Mouse (Mus musculus): ENCODE measurements around the gene Ndufaf3. TPM values are rescaled to one million over a fixed set of nuclear protein-coding genes. Genes with fewer than 3 reads are reported as not detected.
A peak's percentile ranks its signal among the peaks of the same experiment; 100 is the strongest.

The Ndufaf3 gene
- polyA plus RNA-seq, 1 experiment from 2014 or later: 70.4 TPM

DNA sequence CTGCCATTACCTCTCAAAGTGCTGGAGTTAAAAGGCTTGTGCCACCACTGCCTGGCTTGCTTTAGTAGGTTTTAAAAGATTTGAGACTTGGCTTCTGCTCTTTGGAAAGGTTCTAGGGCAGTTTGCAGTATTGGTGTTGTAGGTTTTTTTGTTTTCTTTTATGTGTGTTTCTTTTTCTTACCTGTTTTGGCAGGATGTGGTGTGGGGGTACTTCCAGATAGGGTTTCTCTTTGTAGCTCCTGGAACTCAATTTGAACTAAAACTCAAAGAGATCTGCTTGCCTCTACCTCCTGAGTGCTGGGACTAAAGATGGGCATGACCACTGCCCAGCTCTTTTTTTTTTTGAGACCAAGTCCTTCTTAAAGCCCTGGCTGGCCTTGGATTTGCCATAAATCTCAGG lies 26.4 kb downstream of the Ndufaf3 start:
- no peak overlapping the region for H3K4me3 ChIP-seq
- no peaks in the 10 kb centered on the region for H3K27me3 ChIP-seq
- ATAC-seq: no peak
- H3K9ac ChIP-seq: no peak overlapping the region
- no peaks in the 10 kb centered on the region for H3K9me3 ChIP-seq (replicated peaks)
- no peak overlapping the region for H3K4me2 ChIP-seq
- H3K4me1 ChIP-seq: no peaks in the 10 kb centered on the region
- peaks cover 93% of the 10 kb centered on the region for H3K36me3 ChIP-seq (ENCODE audit: poor library complexity, severe bottlenecking)
- H3K27ac ChIP-seq: no peak overlapping the region

- Histone ChIP-seq H3K27ac (no peak overlapping the region), H3K4me2 (no peak overlapping the region), H3K27me3 (no peaks in the 10 kb centered on the region), H3K4me3 (no peak overlapping the region), H3K9ac (no peak overlapping the region), H3K36me3 (ENCODE audit: poor library complexity, severe bottlenecking) (peaks cover 82% of the 10 kb centered on the region), H3K9me3 (replicated peaks) (no peaks in the 10 kb centered on the region), H3K4me1 (no peaks in the 10 kb centered on the region)
- WGBS: 98% methylated on average over 1 of the region's 1 CpGs
- no peak for ATAC-seq
Measured at GRCm38 (mm10) chr9:108531496-108531895, 35.7 kb downstream of the Ndufaf3 start.

DNA sequence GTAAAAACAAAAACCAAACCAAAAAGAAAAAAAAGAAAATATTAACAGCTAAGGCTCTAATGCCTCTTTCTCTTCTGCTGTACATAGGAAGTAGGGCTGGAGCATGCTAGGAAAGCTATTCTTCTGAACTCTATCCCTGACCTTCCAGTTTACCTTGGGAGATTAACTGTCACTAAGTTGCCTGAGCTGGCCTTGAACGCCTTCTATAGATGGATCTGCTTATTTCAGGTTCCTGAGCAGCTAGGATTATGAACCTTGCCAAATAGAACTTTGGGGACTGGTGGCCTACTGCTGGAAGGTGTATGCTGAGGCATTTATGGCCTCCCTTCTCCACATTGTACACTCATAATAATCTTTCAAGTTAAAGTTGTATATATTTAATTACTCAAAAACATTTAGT lies 36.3 kb downstream of the Ndufaf3 start:
- ATAC-seq: no peak

GRCm38 (mm10) chr9:108525400-108525799 lies 41.8 kb downstream of the Ndufaf3 start:
- peaks cover 30% of the 10 kb centered on the region for H3K36me3 ChIP-seq (ENCODE audit: poor library complexity, severe bottlenecking)
- H3K4me2 ChIP-seq: no peak overlapping the region
- H3K27me3 ChIP-seq: no peaks in the 10 kb centered on the region
- H3K9me3 ChIP-seq (replicated peaks): no peaks in the 10 kb centered on the region
- no peak overlapping the region for H3K27ac ChIP-seq
- peaks cover 12% of the 10 kb centered on the region for H3K4me1 ChIP-seq
- no peak for ATAC-seq
- H3K9ac ChIP-seq: no peak overlapping the region
- WGBS: 87% methylated on average over 3 of the region's 3 CpGs
- H3K4me3 ChIP-seq: no peak overlapping the region

More for the DNA sequence above, 36.3 kb downstream of the Ndufaf3 start:
- Histone ChIP-seq H3K4me2 (no peak overlapping the region), H3K4me3 (no peak overlapping the region), H3K36me3 (ENCODE audit: poor library complexity, severe bottlenecking) (peaks cover 76% of the 10 kb centered on the region), H3K27ac (no peak overlapping the region), H3K9ac (no peak overlapping the region), H3K27me3 (no peaks in the 10 kb centered on the region), H3K4me1 (no peaks in the 10 kb centered on the region), H3K9me3 (replicated peaks) (no peaks in the 10 kb centered on the region)
- WGBS: 88% methylated on average over 1 of the region's 1 CpGs

DNA sequence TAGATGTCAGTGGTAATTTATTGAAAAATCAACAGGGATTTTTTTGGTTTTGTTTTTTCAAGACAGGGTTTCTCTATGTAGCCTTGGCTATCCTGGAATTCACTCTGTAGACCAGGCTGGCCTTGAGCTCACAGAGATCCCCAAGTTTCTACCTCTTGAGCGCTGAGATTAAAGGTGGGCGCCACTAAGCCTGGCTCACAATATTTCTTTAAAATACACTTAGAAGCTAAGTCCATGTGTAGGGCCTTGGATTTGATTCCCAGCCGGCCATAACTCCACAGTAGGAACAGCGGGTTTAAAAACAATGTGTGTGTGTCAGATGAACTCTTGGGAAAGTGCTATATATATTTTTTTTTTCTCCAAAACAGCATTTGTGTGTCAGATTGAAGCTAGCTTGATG lies 43.9 kb downstream of the Ndufaf3 start:
- peaks cover 18% of the 10 kb centered on the region for H3K36me3 ChIP-seq (ENCODE audit: poor library complexity, severe bottlenecking)
- no peak overlapping the region for H3K27ac ChIP-seq
- H3K9me3 ChIP-seq (replicated peaks): no peaks in the 10 kb centered on the region
- H3K9ac ChIP-seq: no peak overlapping the region
- H3K4me2 ChIP-seq: no peak overlapping the region
- WGBS: 98% methylated on average over 4 of the region's 4 CpGs
- H3K27me3 ChIP-seq: no peaks in the 10 kb centered on the region
- H3K4me3 ChIP-seq: no peak overlapping the region
- H3K4me1 ChIP-seq: peaks cover 30% of the 10 kb centered on the region
- ATAC-seq: no peak

DNA sequence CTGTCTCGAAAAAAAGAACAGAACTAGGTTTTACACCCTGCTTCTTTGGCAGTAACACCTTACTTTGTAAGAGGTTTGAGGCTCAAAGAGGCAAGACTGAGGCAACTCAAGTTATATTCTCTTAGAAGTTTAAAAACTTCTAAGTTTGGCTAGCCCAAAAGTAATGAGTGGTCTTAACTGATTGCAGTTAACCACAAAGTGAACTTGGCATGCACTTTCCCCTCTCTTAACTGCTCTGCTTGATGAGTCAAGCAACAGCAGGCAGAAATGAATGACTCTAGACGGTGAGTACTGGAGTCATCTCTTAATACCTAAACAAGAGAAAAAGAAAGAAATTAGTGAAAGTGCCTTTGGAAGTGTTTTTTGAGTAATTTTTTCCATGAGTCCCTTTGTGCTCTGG lies 45.6 kb downstream of the Ndufaf3 start:
- ATAC-seq: no peak
- Histone ChIP-seq H3K4me3 (no peak overlapping the region), H3K9ac (no peak overlapping the region), H3K36me3 (ENCODE audit: poor library complexity, severe bottlenecking) (peaks cover 16% of the 10 kb centered on the region), H3K4me1 (peaks cover 33% of the 10 kb centered on the region), H3K4me2 (peak overlapping the region; percentile 18; the same call in 1 of the 2 replicates), H3K9me3 (replicated peaks) (no peaks in the 10 kb centered on the region), H3K27ac (peak overlapping the region; percentile 54; the same call in 1 of the 2 replicates), H3K27me3 (no peaks in the 10 kb centered on the region)
- 58% methylated on average over 2 of the region's 2 CpGs for WGBS

GRCm38 (mm10) chr9:108517931-108518332 lies 49.3 kb downstream of the Ndufaf3 start:
- peaks cover 41% of the 10 kb centered on the region for H3K4me1 ChIP-seq
- H3K27ac ChIP-seq: peak overlapping the region; percentile 99
- ATAC-seq: no peak
- H3K27me3 ChIP-seq: no peaks in the 10 kb centered on the region
- no peaks in the 10 kb centered on the region for H3K9me3 ChIP-seq (replicated peaks)
- WGBS: under 1% methylated on average over 13 of the region's 13 CpGs
- H3K4me2 ChIP-seq: peak overlapping the region; percentile 82
- H3K9ac ChIP-seq: peak overlapping the region; percentile 93
- H3K36me3 ChIP-seq (ENCODE audit: poor library complexity, severe bottlenecking): peaks cover 37% of the 10 kb centered on the region
- H3K4me3 ChIP-seq: peak overlapping the region; percentile 97

GRCm38 (mm10) chr9:108517253-108517930 lies 49.8 kb downstream of the Ndufaf3 start:
- 0% methylated on average over 60 of the region's 95 CpGs for WGBS
- H3K27ac ChIP-seq: peak overlapping the region; percentile 99
- H3K9me3 ChIP-seq (replicated peaks): no peaks in the 10 kb centered on the region
- ATAC-seq: peak; percentile 82
- H3K9ac ChIP-seq: peak overlapping the region; percentile 93
- peaks cover 41% of the 10 kb centered on the region for H3K4me1 ChIP-seq
- H3K4me2 ChIP-seq: peak overlapping the region; percentile 82
- peak overlapping the region; percentile 97 for H3K4me3 ChIP-seq
- peaks cover 43% of the 10 kb centered on the region for H3K36me3 ChIP-seq (ENCODE audit: poor library complexity, severe bottlenecking)
- H3K27me3 ChIP-seq: no peaks in the 10 kb centered on the region

- Histone ChIP-seq H3K4me1 (peaks cover 34% of the 10 kb centered on the region), H3K4me2 (peak within 1 kb of the TSS; percentile 82), H3K36me3 (ENCODE audit: poor library complexity, severe bottlenecking) (peaks cover 50% of the 10 kb centered on the region), H3K9me3 (replicated peaks) (no peaks in the 10 kb centered on the region), H3K27me3 (no peaks in the 10 kb centered on the region), H3K4me3 (peak within 1 kb of the TSS; percentile 97), H3K27ac (peak within 1 kb of the TSS; percentile 99), H3K9ac (peak within 1 kb of the TSS; percentile 93)
- 1% methylated on average over 55 of the region's 55 CpGs for WGBS
- ATAC-seq: peak; percentile 98
Measured at GRCm38 (mm10) chr9:108516380-108517251, 50.6 kb downstream of the Ndufaf3 start, which contains the start of gene Qrich1. Qrich1 (plus strand) TSS chr9:108516806.

MicroRNAs encoded within 50 kb of the gene (microRNA counts, 519-probe panel; counts per million panel counts)
- microRNA mmu-miR-191: 3,827 counts per million, percentile 75 among the panel's probes with 10 or more counts
- microRNA mmu-miR-425: 3,360 counts per million, percentile 71 among the panel's probes with 10 or more counts

Small RNAs within 50 kb of the gene (microRNA-seq; reads per million reads assigned to microRNA genes)
- not detected for gene Gm24083
- gene Mir191: not detected
- gene Mir425: 1,393 reads per million, percentile 81 among the genes with 10 or more reads in this experiment

Other genes with a start within 250 kb of the Ndufaf3 start
- 489 and 518 TPM in 2 replicates for gene Gpx1, start 228.5 kb downstream of the Ndufaf3 start, polyA plus RNA-seq (2015; fragmentation: Nextera tagmentation; extraction: Ambion mirVana)
- 132 and 142 TPM in 2 replicates for gene Usp4, start 219.6 kb downstream of the Ndufaf3 start, polyA plus RNA-seq (2015; fragmentation: Nextera tagmentation; extraction: Ambion mirVana)
- 1.5 and 2.0 TPM in 2 replicates for gene 1700102P08Rik, start 174.6 kb downstream of the Ndufaf3 start, polyA plus RNA-seq (2015; fragmentation: Nextera tagmentation; extraction: Ambion mirVana)
- 1.1 and 1.2 TPM in 2 replicates for gene Ccdc36, start 138.9 kb downstream of the Ndufaf3 start, polyA plus RNA-seq (2015; fragmentation: Nextera tagmentation; extraction: Ambion mirVana)
- not detected in 2 replicates for gene BC048562, start 131.0 kb downstream of the Ndufaf3 start, polyA plus RNA-seq (2015; fragmentation: Nextera tagmentation; extraction: Ambion mirVana)
- 50.1 and 53.8 TPM in 2 replicates for gene Ccdc71, start 106.9 kb downstream of the Ndufaf3 start, polyA plus RNA-seq (2015; fragmentation: Nextera tagmentation; extraction: Ambion mirVana)
- gene Klhdc8b, start 105.9 kb downstream of the Ndufaf3 start, polyA plus RNA-seq (2015; fragmentation: Nextera tagmentation; extraction: Ambion mirVana): 54.1 and 63.9 TPM in 2 replicates
- 18.7 and 22.9 TPM in 2 replicates for gene Lamb2, start 87.7 kb downstream of the Ndufaf3 start, polyA plus RNA-seq (2015; fragmentation: Nextera tagmentation; extraction: Ambion mirVana)
- 69.7 and 80.6 TPM in 2 replicates for gene Usp19, start 76.8 kb downstream of the Ndufaf3 start, polyA plus RNA-seq (2015; fragmentation: Nextera tagmentation; extraction: Ambion mirVana)
- 80.4 and 91.2 TPM in 2 replicates for gene Qars, start 59.7 kb downstream of the Ndufaf3 start, polyA plus RNA-seq (2015; fragmentation: Nextera tagmentation; extraction: Ambion mirVana)
- 132 and 144 TPM in 2 replicates for gene Qrich1, start 50.6 kb downstream of the Ndufaf3 start, polyA plus RNA-seq (2015; fragmentation: Nextera tagmentation; extraction: Ambion mirVana)
- gene Impdh2, start 7.1 kb downstream of the Ndufaf3 start, polyA plus RNA-seq (2015; fragmentation: Nextera tagmentation; extraction: Ambion mirVana): 135 and 143 TPM in 2 replicates
- 230 and 246 TPM in 2 replicates for gene Dalrd3, start 2.5 kb upstream of the Ndufaf3 start, polyA plus RNA-seq (2015; fragmentation: Nextera tagmentation; extraction: Ambion mirVana)
- gene Wdr6, start 11.3 kb upstream of the Ndufaf3 start, polyA plus RNA-seq (2015; fragmentation: Nextera tagmentation; extraction: Ambion mirVana): 203 and 256 TPM in 2 replicates
- gene P4htm, start 30.2 kb upstream of the Ndufaf3 start, polyA plus RNA-seq (2015; fragmentation: Nextera tagmentation; extraction: Ambion mirVana): 16.6 and 18.7 TPM in 2 replicates
- gene Arih2, start 82.0 kb upstream of the Ndufaf3 start, polyA plus RNA-seq (2015; fragmentation: Nextera tagmentation; extraction: Ambion mirVana): 55.9 and 58.2 TPM in 2 replicates
- gene Slc25a20, start 94.7 kb upstream of the Ndufaf3 start, polyA plus RNA-seq (2015; fragmentation: Nextera tagmentation; extraction: Ambion mirVana): 39.0 and 41.3 TPM in 2 replicates
- gene Prkar2a, start 121.9 kb upstream of the Ndufaf3 start, polyA plus RNA-seq (2015; fragmentation: Nextera tagmentation; extraction: Ambion mirVana): 32.8 and 34.2 TPM in 2 replicates
- 153 and 172 TPM in 2 replicates for gene Ip6k2, start 216.4 kb upstream of the Ndufaf3 start, polyA plus RNA-seq (2015; fragmentation: Nextera tagmentation; extraction: Ambion mirVana)
- gene Nckipsd, start 240.9 kb upstream of the Ndufaf3 start, polyA plus RNA-seq (2015; fragmentation: Nextera tagmentation; extraction: Ambion mirVana): 15.2 and 17.6 TPM in 2 replicates